Mouse (Mus musculus): Measurements from ENCODE around the gene Wfdc1. TPM values are rescaled to one million over a fixed set of nuclear protein-coding genes. Genes with fewer than 3 reads are reported as not detected.

The Wfdc1 gene
- polyA plus RNA-seq, 1 experiment = not detected

- Histone ChIP-seq H3K4me1 (no peaks in the 10 kb centered on the region), H3K4me3 (replicated peaks) (no peak overlapping the region), H3K27me3 (replicated peaks) (peaks cover 73% of the 10 kb centered on the region), H3K9me3 (peaks cover under 1% of the 10 kb centered on the region; the same call in 1 of the 2 replicates), H3K36me3 (replicated peaks; ENCODE audit: low read length) (no peaks in the 10 kb centered on the region)
- no peak for TF ChIP-seq GATA1 (IDR thresholded peaks at IDR 0.05; ENCODE audit: borderline replicate concordance, low read length)
- TF ChIP-seq FLI1 (IDR thresholded peaks at IDR 0.05; ENCODE audit: low read length) = no peak
Observed at GRCm38 (mm10) chr8:119636766-119637165, 29.4 kb upstream of the Wfdc1 start.

- H3K4me1 ChIP-seq = no peaks in the 10 kb centered on the region
- peaks cover 6% of the 10 kb centered on the region for H3K9me3 ChIP-seq
- H3K4me3 ChIP-seq (replicated peaks) = no peak overlapping the region
- no peaks in the 10 kb centered on the region for H3K36me3 ChIP-seq (replicated peaks; ENCODE audit: low read length)
- peaks cover 69% of the 10 kb centered on the region for H3K27me3 ChIP-seq (replicated peaks)
- TF ChIP-seq GATA1 (IDR thresholded peaks at IDR 0.05; ENCODE audit: borderline replicate concordance, low read length) (no peak), FLI1 (IDR thresholded peaks at IDR 0.05; ENCODE audit: low read length) (no peak)
Observed at GRCm38 (mm10) chr8:119637381-119637780, 28.8 kb upstream of the Wfdc1 start.

- Histone ChIP-seq H3K9me3 (peaks cover 10% of the 10 kb centered on the region), H3K4me1 (no peaks in the 10 kb centered on the region), H3K4me3 (replicated peaks) (no peak overlapping the region), H3K36me3 (replicated peaks; ENCODE audit: low read length) (no peaks in the 10 kb centered on the region), H3K27me3 (replicated peaks) (peaks cover 68% of the 10 kb centered on the region)
- TF ChIP-seq FLI1 (IDR thresholded peaks at IDR 0.05; ENCODE audit: low read length) (no peak), GATA1 (IDR thresholded peaks at IDR 0.05; ENCODE audit: borderline replicate concordance, low read length) (no peak)
Observed at GRCm38 (mm10) chr8:119638261-119638660, 27.9 kb upstream of the Wfdc1 start.

- H3K4me1 ChIP-seq = no peaks in the 10 kb centered on the region
- H3K27me3 ChIP-seq (replicated peaks) = peaks cover 60% of the 10 kb centered on the region
- TF ChIP-seq GATA1 (IDR thresholded peaks at IDR 0.05; ENCODE audit: borderline replicate concordance, low read length) (no peak), FLI1 (IDR thresholded peaks at IDR 0.05; ENCODE audit: low read length) (no peak)
- no peak overlapping the region for H3K4me3 ChIP-seq (replicated peaks)
- no peaks in the 10 kb centered on the region for H3K36me3 ChIP-seq (replicated peaks; ENCODE audit: low read length)
- H3K9me3 ChIP-seq = peaks cover 10% of the 10 kb centered on the region
Observed at GRCm38 (mm10) chr8:119639798-119640197, 26.4 kb upstream of the Wfdc1 start.

- Histone ChIP-seq H3K4me1 (no peaks in the 10 kb centered on the region), H3K9me3 (peaks cover 19% of the 10 kb centered on the region), H3K27me3 (replicated peaks) (peaks cover 56% of the 10 kb centered on the region), H3K36me3 (replicated peaks; ENCODE audit: low read length) (no peaks in the 10 kb centered on the region), H3K4me3 (replicated peaks) (no peak overlapping the region)
- no peak for TF ChIP-seq FLI1 (IDR thresholded peaks at IDR 0.05; ENCODE audit: low read length)
- no peak for TF ChIP-seq GATA1 (IDR thresholded peaks at IDR 0.05; ENCODE audit: borderline replicate concordance, low read length)
Observed at GRCm38 (mm10) chr8:119641058-119641457, 25.1 kb upstream of the Wfdc1 start.

- Histone ChIP-seq H3K4me1 (no peaks in the 10 kb centered on the region), H3K36me3 (replicated peaks; ENCODE audit: low read length) (no peaks in the 10 kb centered on the region), H3K4me3 (replicated peaks) (no peak overlapping the region), H3K9me3 (peaks cover 31% of the 10 kb centered on the region), H3K27me3 (replicated peaks) (peaks cover 37% of the 10 kb centered on the region)
- no peak for TF ChIP-seq FLI1 (IDR thresholded peaks at IDR 0.05; ENCODE audit: low read length)
- no peak for TF ChIP-seq GATA1 (IDR thresholded peaks at IDR 0.05; ENCODE audit: borderline replicate concordance, low read length)
Observed at GRCm38 (mm10) chr8:119642960-119643359, 23.2 kb upstream of the Wfdc1 start.

GRCm38 (mm10) chr8:119644429-119644960 lies 21.7 kb upstream of the Wfdc1 start:
- peaks cover 40% of the 10 kb centered on the region for H3K27me3 ChIP-seq (replicated peaks)
- no peak for TF ChIP-seq FLI1 (IDR thresholded peaks at IDR 0.05; ENCODE audit: low read length)
- TF ChIP-seq GATA1 (IDR thresholded peaks at IDR 0.05; ENCODE audit: borderline replicate concordance, low read length) = no peak
- no peak overlapping the region for H3K4me3 ChIP-seq (replicated peaks)
- no peaks in the 10 kb centered on the region for H3K4me1 ChIP-seq
- H3K9me3 ChIP-seq = peaks cover 31% of the 10 kb centered on the region
- H3K36me3 ChIP-seq (replicated peaks; ENCODE audit: low read length) = no peaks in the 10 kb centered on the region

- H3K36me3 ChIP-seq (replicated peaks; ENCODE audit: low read length) = no peaks in the 10 kb centered on the region
- no peak overlapping the region for H3K4me3 ChIP-seq (replicated peaks)
- H3K27me3 ChIP-seq (replicated peaks) = peaks cover 42% of the 10 kb centered on the region
- no peaks in the 10 kb centered on the region for H3K4me1 ChIP-seq
- H3K9me3 ChIP-seq = peaks cover 31% of the 10 kb centered on the region
- TF ChIP-seq FLI1 (IDR thresholded peaks at IDR 0.05; ENCODE audit: low read length) = no peak
- TF ChIP-seq GATA1 (IDR thresholded peaks at IDR 0.05; ENCODE audit: borderline replicate concordance, low read length) = no peak
Observed at GRCm38 (mm10) chr8:119644981-119645597, 21.1 kb upstream of the Wfdc1 start.

GRCm38 (mm10) chr8:119646197-119646596 lies 20.0 kb upstream of the Wfdc1 start:
- Histone ChIP-seq H3K9me3 (peaks cover 31% of the 10 kb centered on the region), H3K4me3 (replicated peaks) (no peak overlapping the region), H3K27me3 (replicated peaks) (peaks cover 38% of the 10 kb centered on the region), H3K4me1 (no peaks in the 10 kb centered on the region), H3K36me3 (replicated peaks; ENCODE audit: low read length) (no peaks in the 10 kb centered on the region)
- TF ChIP-seq GATA1 (IDR thresholded peaks at IDR 0.05; ENCODE audit: borderline replicate concordance, low read length) = no peak
- no peak for TF ChIP-seq FLI1 (IDR thresholded peaks at IDR 0.05; ENCODE audit: low read length)

GRCm38 (mm10) chr8:119646846-119647245 lies 19.3 kb upstream of the Wfdc1 start:
- Histone ChIP-seq H3K4me3 (replicated peaks) (no peak overlapping the region), H3K27me3 (replicated peaks) (peaks cover 42% of the 10 kb centered on the region), H3K9me3 (peaks cover 30% of the 10 kb centered on the region), H3K4me1 (no peaks in the 10 kb centered on the region), H3K36me3 (replicated peaks; ENCODE audit: low read length) (no peaks in the 10 kb centered on the region)
- TF ChIP-seq FLI1 (IDR thresholded peaks at IDR 0.05; ENCODE audit: low read length) = no peak
- no peak for TF ChIP-seq GATA1 (IDR thresholded peaks at IDR 0.05; ENCODE audit: borderline replicate concordance, low read length)

Measured in megakaryocyte, embryonic 14.5 days (primary cell).